Mouse (Mus musculus) layer of hippocampus, adult 9-10 months (tissue): Measurements from ENCODE around the gene Elmod3.
"Not testable (repeated sequence)": the region's sequence is repeated elsewhere in the genome, so short reads cannot be mapped to it uniquely, and the experiment has no call there.

ENCODE experiments used
- DNase-seq: peaks from one replicate; pipeline ENCODE4 v3.0.0; 2022; ENCODE audit warnings: low spot score

Gene Elmod3

DNA sequence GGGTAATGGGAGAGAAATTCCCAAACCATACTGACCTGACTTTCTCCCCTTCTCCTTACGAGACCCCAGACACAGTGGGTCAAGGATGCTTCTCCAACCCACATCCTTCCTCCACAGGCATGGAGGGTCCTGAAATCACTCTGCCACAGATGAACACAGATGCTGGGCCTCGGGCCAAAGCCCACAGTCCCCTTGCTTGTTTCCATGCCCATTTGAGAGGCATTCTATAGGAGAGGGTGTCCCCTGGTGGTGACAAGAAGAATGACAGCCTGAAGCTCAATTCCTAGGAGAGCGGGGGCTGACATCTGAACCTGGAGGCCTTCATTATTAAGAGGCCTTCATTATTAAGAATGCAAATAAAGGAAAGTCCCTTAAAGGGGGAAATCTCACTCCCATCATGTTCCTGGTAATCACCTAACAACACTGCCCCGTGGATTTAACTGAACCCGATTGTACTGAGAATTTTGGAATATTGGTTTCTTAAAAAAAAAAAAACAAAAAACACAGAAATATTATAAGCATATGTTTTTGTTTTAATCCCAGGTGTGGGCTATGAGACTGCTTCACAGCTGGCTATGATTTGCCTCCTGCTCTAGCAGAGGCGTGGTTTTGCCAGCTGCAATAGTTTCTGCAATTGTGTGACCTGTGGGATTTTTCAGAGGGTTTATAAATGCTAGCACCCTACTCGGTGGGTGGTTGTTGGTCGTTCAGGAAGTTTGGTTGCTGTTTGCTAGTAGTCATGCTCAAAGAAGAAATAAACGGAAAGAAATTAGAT lies 64.0 kb downstream of the Elmod3 start:
- DNase-seq, result no peak

DNA sequence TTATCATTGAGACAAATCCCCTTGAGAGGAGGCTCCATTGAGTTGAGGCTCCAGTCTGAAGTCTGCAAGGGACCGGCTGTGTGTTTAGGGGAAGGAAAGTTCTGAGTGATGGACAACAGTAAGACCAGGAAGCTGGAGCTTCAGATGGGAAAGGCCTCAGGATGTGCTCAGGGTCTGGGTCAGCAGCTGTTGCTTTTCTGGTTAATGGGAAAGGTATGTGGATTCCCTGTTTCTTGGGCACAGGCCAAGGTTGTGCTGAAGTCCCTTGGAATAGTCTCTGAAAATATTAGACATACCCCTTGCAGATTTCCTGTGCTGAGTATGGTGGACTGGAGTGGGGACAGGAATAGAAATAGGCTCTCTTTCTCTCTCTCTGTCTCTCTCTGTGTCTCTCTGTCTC lies 64.7 kb downstream of the Elmod3 start:
- not testable (repeated sequence) for DNase-seq

DNA sequence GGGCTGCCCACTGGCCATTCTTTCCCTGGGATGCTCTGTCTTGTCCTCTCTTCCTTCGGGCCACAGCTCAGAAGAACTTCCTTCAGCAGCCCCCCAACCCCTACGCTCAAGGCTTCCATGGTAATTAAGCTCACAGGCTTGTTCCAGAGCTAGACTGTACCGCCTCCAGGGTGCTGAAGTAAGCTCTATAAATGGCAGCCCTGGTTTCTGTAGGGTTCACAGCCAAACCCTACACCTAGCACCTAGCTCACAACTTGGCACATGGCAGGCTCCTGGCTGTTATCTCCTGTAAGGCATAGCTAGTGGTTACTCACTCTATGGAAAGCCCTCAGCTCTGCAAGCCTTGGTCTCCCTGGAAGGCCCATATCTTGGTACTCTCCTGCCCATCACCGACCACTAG lies 65.6 kb downstream of the Elmod3 start:
- no peak for DNase-seq

DNA sequence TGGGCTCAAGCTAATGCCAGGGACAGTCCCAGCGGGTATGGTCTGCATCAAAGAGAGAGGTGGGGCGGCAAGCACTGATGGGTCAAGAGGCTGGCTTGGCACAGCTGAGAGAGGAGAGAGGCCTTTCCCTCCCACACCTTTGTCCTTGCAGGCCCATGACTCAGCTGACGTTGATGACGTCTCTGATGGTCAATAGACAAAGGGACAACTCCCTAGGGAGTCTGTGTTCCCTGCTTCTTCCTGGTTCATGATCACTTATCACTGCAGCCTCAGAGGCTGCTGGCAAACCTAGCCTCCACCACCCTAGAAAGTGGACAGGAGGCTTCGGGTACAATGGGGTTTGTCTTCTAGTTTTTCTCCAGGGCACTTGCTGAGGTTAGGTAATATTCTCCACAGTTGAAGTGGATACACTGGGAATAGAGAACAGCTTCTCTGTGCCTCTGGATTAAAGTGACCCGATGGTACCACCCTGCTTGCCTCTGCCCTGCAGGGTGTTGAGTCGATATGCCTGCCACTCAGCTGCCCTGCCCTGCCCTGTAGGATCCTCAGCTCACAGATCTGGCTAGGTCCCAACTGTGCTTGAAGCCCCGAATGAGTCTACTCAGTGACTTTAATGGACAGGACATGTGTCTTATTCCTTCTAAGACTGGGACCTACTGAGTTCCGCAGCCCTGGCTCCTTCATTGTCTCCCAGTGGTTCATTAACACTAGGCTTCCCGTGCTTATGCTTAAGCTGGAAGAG lies 69.6 kb downstream of the Elmod3 start:
- DNase-seq, result no peak

DNA sequence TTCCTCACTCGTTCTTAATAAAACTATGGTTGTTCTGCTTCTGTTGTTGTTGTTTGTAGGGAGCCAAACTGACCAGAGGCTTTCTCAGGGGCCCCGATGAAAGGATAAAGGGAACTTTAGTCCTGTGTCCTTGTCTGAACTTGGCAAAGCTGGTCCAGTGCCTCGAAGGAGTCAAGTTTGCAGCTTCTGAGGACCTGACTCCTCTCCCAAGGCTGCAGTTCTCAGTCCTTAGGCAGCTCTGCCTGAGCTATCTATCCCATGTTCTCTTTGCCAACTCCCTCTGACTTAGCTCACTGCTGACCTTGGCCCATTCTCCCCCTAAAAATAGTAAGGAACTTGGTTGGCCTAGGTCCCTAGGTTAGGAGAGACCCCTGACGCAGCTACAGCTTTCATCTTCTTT lies 71.1 kb downstream of the Elmod3 start:
- DNase-seq, result no peak

DNA sequence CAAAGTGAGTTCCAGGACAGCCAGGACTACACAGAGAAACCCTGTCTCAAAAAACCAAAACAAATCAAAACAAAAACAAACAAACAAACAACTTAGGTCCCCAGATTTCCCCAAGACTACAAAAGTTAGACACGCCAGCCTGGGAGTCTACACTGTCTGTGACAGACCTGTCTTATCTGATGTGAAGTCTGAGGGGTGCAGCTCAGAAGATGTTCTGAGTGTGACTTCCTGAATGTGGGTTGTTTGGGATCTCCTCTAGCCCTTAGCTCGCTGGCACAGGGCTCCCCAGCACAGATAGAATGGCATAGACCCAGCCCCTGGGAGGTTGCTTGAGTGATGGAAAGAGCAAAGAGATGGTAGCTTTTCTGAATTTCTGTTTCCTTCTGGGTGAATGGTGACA lies 74.1 kb downstream of the Elmod3 start:
- DNase-seq, result no peak

DNA sequence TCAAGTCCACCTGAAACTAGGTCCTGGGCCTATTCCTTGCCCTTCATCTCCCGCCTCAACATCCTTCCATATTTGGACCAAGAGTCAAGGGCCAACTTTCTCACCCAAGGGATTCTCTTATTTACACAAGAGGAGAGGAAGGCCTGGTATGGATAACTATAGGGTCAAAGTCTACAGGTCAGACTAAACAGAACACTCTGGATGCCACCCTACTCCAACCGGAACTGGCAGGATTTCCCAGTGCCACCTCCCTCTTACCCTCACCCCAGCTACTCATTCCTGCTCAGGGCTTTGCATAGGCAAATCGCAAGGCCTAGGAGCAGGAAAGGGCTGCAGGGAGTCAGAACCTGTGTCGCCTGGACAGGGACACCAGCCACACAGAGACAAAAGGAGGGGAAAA lies 75.0 kb downstream of the Elmod3 start:
- DNase-seq, result no peak

DNA sequence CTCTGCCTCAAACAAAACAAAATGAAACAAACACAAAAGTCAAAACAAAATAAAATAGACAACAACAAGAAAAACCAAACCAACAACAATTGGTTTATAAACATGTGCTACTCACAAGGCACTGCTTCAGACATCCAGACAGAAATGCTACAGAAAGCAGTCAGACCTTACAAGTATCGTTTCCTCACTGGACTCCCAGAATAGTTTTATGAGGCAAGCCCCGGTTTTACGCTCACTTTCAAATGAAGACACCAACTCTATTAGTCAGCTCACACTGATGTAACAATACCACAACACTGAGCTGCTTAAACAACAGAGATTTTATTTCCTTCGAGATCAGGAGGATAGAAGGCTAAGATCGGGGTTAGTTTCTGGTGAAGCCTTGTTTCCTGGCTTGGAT lies 75.9 kb downstream of the Elmod3 start:
- no peak for DNase-seq

DNA sequence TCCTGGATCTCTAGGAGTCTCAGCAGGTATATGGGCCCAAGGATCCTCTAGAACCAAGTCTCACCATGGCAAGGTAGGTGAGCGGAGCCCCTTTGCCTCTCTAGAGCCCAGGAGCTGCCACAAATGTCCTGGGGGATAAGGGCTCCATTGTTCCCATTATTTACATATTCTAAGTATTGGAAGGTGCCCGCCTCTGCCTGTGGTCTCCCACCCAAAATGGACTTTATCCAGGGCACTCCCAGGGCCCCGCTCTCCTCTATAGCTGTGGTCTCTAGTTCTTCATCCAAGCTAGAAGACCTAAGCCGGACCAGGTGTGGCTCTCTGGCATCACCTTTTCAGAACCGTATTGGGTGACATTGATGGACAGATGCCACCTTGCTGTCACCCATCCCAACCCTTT lies 76.6 kb downstream of the Elmod3 start, which contains the start of gene Sh2d6:
Sh2d6 (minus strand) TSS at position 101 of the 400 bp plus-strand sequence.
- no peak for DNase-seq

DNA sequence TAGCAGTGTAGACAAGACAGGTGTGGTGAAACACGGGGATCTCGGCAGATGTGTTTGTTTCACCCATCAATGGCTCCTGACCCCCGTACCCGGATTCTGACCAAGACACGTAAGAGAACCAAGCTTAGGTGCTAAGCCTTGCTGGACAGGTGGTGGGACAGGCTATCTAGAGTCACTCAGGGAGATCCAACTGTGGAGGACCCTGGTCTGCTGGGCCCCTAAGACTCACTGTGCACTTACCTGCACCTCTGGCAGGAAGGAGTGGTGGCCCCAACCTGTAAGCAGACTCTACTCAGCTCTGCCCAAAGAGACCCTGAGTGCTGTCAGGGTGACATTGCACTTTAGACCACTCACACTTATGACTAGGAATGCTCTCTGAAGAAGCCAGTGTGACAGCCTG lies 77.3 kb downstream of the Elmod3 start:
- no peak for DNase-seq

DNA sequence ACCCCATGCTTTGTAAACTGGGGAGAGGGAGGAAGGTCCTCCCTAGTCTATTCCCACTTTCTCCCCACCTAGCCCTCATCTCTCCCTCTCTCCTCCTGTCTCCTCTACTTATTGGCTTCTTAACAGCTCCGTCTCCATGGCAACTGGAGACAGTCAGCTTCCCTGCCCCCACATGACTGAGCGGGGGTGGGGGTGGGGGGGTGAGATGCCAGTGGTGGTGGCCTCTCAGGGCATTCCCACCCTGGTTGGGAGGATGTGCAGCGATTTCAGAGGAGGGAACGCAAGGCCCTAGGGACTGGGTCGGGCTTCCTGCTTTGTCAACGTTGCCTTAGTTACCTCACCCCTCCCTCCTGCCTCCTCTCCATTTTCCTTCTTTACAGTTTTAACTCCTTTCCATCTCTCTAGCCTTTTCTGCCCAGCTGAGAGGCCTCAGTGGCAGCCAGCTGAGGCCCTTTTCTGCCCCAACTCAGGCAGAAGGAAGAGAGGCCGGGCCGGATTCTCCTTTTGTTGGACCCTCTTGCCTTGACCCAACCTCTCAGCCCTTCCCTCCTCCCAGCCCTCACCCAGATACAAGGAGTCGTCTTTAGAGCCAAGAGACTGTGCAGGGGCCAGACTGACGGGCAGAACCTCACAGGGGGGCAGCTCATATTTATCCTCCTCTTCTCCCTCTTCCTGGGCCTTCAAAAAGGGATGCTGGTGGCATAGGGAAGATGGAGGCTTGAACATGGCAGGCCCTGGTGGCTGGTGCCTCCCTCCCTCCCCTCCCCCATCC lies 78.1 kb downstream of the Elmod3 start:
- no peak for DNase-seq

DNA sequence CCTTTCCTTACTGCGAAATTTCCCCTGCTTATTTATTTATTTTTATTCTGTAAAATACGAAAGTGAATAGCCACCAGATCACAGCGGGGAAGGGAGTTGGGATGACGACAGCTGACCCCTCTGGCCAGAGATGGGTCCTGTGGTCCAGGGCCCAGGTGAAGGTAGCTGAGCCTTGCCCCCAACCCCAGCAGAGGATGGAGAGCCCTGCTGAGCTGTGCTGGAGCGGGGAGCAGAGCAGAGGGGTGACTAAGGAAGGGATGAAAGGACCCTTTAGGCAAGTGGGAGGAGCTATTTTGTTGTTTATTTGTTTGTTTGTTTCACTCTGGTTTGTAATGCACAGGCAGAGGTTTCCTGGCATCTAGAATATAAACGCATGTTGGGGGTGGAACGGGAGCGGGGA lies 78.9 kb downstream of the Elmod3 start:
- no peak for DNase-seq

DNA sequence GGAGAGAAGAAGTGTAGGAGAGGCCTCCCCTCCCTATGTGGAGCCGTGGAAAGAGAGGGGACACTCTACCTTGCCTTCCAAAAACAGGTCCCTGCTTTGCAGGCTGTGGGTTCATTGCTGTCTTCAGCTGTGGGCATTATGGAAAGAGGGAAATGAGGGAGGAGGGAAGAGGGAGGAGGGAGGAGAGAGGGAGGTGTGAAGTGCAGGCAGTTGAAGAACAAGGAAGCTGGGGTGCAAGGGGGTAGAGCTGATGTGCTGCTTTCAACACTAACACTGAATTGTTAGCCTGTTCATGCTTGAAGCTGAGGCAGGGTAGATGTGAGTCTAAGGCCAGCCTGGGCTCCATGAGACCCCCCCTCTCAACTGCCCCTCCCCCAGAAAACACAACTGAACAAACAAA lies 79.4 kb downstream of the Elmod3 start:
- no peak for DNase-seq
